Mouse (Mus musculus): ENCODE results near the gene Gm21915. TPM values are rescaled to one million over a fixed set of nuclear protein-coding genes. Genes with fewer than 3 reads are reported as not detected.

Gm21915 gene
- polyA plus RNA-seq, 1 experiment from 2014 or later: not detected

- peak overlapping the region; percentile 32 for H3K4me3 ChIP-seq
- H3K4me1 ChIP-seq: peaks cover 26% of the 10 kb centered on the region
- WGBS: 24% methylated on average over 8 of the region's 8 CpGs
- H3K9me3 ChIP-seq: no peaks in the 10 kb centered on the region
- H3K27me3 ChIP-seq: 0 out of 2 replicates have a peak, but pooled peaks cover 6% of the 10 kb centered on the region
- H3K4me2 ChIP-seq (replicated peaks): peak overlapping the region; percentile 58
- peak overlapping the region; percentile 33 for H3K9ac ChIP-seq
- ATAC-seq (ENCODE audit: insufficient number of reproducible peaks, insufficient read depth, low FRiP score, low TSS enrichment): no peak
- H3K27ac ChIP-seq: peak overlapping the region; percentile 12; the same call in 1 of the 2 replicates
- H3K36me3 ChIP-seq: no peaks in the 10 kb centered on the region
These were observed 32.6 kb upstream of the Gm21915 start for GRCm38 (mm10) chr9:40637705-40638393.

- peak overlapping the region; percentile 32 for H3K4me3 ChIP-seq
- ATAC-seq (ENCODE audit: insufficient number of reproducible peaks, insufficient read depth, low FRiP score, low TSS enrichment): peak; percentile 58
- H3K4me2 ChIP-seq (replicated peaks): peak overlapping the region; percentile 58
- 1% methylated on average over 14 of the region's 14 CpGs for WGBS
- no peaks in the 10 kb centered on the region for H3K9me3 ChIP-seq
- no peaks in the 10 kb centered on the region for H3K36me3 ChIP-seq
- no peak overlapping the region for H3K27ac ChIP-seq
- H3K9ac ChIP-seq: peak overlapping the region; percentile 33
- H3K27me3 ChIP-seq: 0 out of 2 replicates have a peak, but pooled peaks cover 6% of the 10 kb centered on the region
- H3K4me1 ChIP-seq: peaks cover 27% of the 10 kb centered on the region
These were observed 31.9 kb upstream of the Gm21915 start for GRCm38 (mm10) chr9:40638394-40639049.

GRCm38 (mm10) chr9:40639536-40640187, 30.8 kb upstream of the Gm21915 start:
- Histone ChIP-seq H3K4me1 (peaks cover 27% of the 10 kb centered on the region), H3K36me3 (no peaks in the 10 kb centered on the region), H3K9ac (no peak overlapping the region), H3K27me3 (0 out of 2 replicates have a peak, but pooled peaks cover 6% of the 10 kb centered on the region), H3K4me2 (replicated peaks) (no peak overlapping the region), H3K9me3 (no peaks in the 10 kb centered on the region), H3K27ac (no peak overlapping the region), H3K4me3 (no peak overlapping the region)
- ATAC-seq (ENCODE audit: insufficient number of reproducible peaks, insufficient read depth, low FRiP score, low TSS enrichment): no peak
- 75% methylated on average over 10 of the region's 10 CpGs for WGBS

GRCm38 (mm10) chr9:40641318-40641717, 29.1 kb upstream of the Gm21915 start:
- H3K4me2 ChIP-seq (replicated peaks): no peak overlapping the region
- ATAC-seq (ENCODE audit: insufficient number of reproducible peaks, insufficient read depth, low FRiP score, low TSS enrichment): no peak
- 0 out of 2 replicates have a peak, but pooled peaks cover 6% of the 10 kb centered on the region for H3K27me3 ChIP-seq
- H3K27ac ChIP-seq: no peak overlapping the region
- no peak overlapping the region for H3K9ac ChIP-seq
- no peaks in the 10 kb centered on the region for H3K9me3 ChIP-seq
- WGBS: 68% methylated on average over 2 of the region's 2 CpGs
- no peaks in the 10 kb centered on the region for H3K36me3 ChIP-seq
- H3K4me1 ChIP-seq: peaks cover 27% of the 10 kb centered on the region
- H3K4me3 ChIP-seq: no peak overlapping the region

- no peak for ATAC-seq (ENCODE audit: insufficient number of reproducible peaks, insufficient read depth, low FRiP score, low TSS enrichment)
- H3K27ac ChIP-seq: no peak overlapping the region
- peaks cover 20% of the 10 kb centered on the region for H3K4me1 ChIP-seq
- H3K4me3 ChIP-seq: no peak overlapping the region
- no peaks in the 10 kb centered on the region for H3K9me3 ChIP-seq
- WGBS: 15% methylated on average over 16 of the region's 16 CpGs
- H3K36me3 ChIP-seq: no peaks in the 10 kb centered on the region
- H3K4me2 ChIP-seq (replicated peaks): no peak overlapping the region
- no peak overlapping the region for H3K9ac ChIP-seq
- 0 out of 2 replicates have a peak, but pooled peaks cover 6% of the 10 kb centered on the region for H3K27me3 ChIP-seq
These were observed 27.8 kb upstream of the Gm21915 start for GRCm38 (mm10) chr9:40642470-40643220.

GRCm38 (mm10) chr9:40649444-40649843, 21.0 kb upstream of the Gm21915 start:
- Histone ChIP-seq H3K4me1 (no peaks in the 10 kb centered on the region), H3K9ac (no peak overlapping the region), H3K27ac (no peak overlapping the region), H3K27me3 (no peaks in the 10 kb centered on the region), H3K9me3 (no peaks in the 10 kb centered on the region), H3K4me3 (no peak overlapping the region), H3K4me2 (replicated peaks) (no peak overlapping the region), H3K36me3 (no peaks in the 10 kb centered on the region)
- WGBS: 84% methylated on average over 3 of the region's 3 CpGs
- no peak for ATAC-seq (ENCODE audit: insufficient number of reproducible peaks, insufficient read depth, low FRiP score, low TSS enrichment)

GRCm38 (mm10) chr9:40649983-40650382, 20.4 kb upstream of the Gm21915 start:
- no peak for ATAC-seq (ENCODE audit: insufficient number of reproducible peaks, insufficient read depth, low FRiP score, low TSS enrichment)
- Histone ChIP-seq H3K27ac (no peak overlapping the region), H3K9me3 (no peaks in the 10 kb centered on the region), H3K27me3 (no peaks in the 10 kb centered on the region), H3K36me3 (no peaks in the 10 kb centered on the region), H3K9ac (no peak overlapping the region), H3K4me1 (no peaks in the 10 kb centered on the region), H3K4me2 (replicated peaks) (no peak overlapping the region), H3K4me3 (no peak overlapping the region)
- 72% methylated on average over 6 of the region's 6 CpGs for WGBS

- no peaks in the 10 kb centered on the region for H3K9me3 ChIP-seq
- no peak overlapping the region for H3K27ac ChIP-seq
- H3K4me3 ChIP-seq: no peak overlapping the region
- no peaks in the 10 kb centered on the region for H3K4me1 ChIP-seq
- H3K36me3 ChIP-seq: no peaks in the 10 kb centered on the region
- no peak for ATAC-seq (ENCODE audit: insufficient number of reproducible peaks, insufficient read depth, low FRiP score, low TSS enrichment)
- no peak overlapping the region for H3K9ac ChIP-seq
- WGBS: 88% methylated on average over 4 of the region's 4 CpGs
- no peak overlapping the region for H3K4me2 ChIP-seq (replicated peaks)
- no peaks in the 10 kb centered on the region for H3K27me3 ChIP-seq
These were observed 19.1 kb upstream of the Gm21915 start for GRCm38 (mm10) chr9:40651239-40651859.

- ATAC-seq (ENCODE audit: insufficient number of reproducible peaks, insufficient read depth, low FRiP score, low TSS enrichment): no peak
- no peak overlapping the region for H3K4me3 ChIP-seq
- no peaks in the 10 kb centered on the region for H3K9me3 ChIP-seq
- no peaks in the 10 kb centered on the region for H3K36me3 ChIP-seq
- 53% methylated on average over 9 of the region's 9 CpGs for WGBS
- no peaks in the 10 kb centered on the region for H3K4me1 ChIP-seq
- H3K9ac ChIP-seq: no peak overlapping the region
- no peak overlapping the region for H3K27ac ChIP-seq
- no peak overlapping the region for H3K4me2 ChIP-seq (replicated peaks)
- no peaks in the 10 kb centered on the region for H3K27me3 ChIP-seq
These were observed 17.7 kb upstream of the Gm21915 start for GRCm38 (mm10) chr9:40652757-40653156.

- Histone ChIP-seq H3K4me1 (0 out of 2 replicates have a peak, but pooled peaks cover 1% of the 10 kb centered on the region), H3K4me2 (replicated peaks) (no peak overlapping the region), H3K27ac (no peak overlapping the region), H3K9me3 (no peaks in the 10 kb centered on the region), H3K4me3 (no peak overlapping the region), H3K9ac (no peak overlapping the region), H3K27me3 (no peaks in the 10 kb centered on the region), H3K36me3 (no peaks in the 10 kb centered on the region)
- WGBS: 76% methylated on average over 9 of the region's 9 CpGs
- ATAC-seq (ENCODE audit: insufficient number of reproducible peaks, insufficient read depth, low FRiP score, low TSS enrichment): no peak
These were observed 4.1 kb upstream of the Gm21915 start for GRCm38 (mm10) chr9:40666190-40666803.
